Mouse (Mus musculus) Muller cell, postnatal 12 days (primary cell): ENCODE data around the gene Tmem87b.

ENCODE experiments used
- DNase-seq: peaks from one replicate; pipeline ENCODE4 v3.0.0-alpha.2; 2015; ENCODE audit errors: inconsistent ontology term

Tmem87b gene

GRCm38 (mm10) chr2:128887866-128888550 lies 70.1 kb downstream of the Tmem87b start:
- peak; percentile 50 for DNase-seq

GRCm38 (mm10) chr2:128890661-128891335 lies 72.9 kb downstream of the Tmem87b start:
- no peak for DNase-seq

GRCm38 (mm10) chr2:128892180-128892721 lies 74.3 kb downstream of the Tmem87b start:
- peak; percentile 35 for DNase-seq

DNA sequence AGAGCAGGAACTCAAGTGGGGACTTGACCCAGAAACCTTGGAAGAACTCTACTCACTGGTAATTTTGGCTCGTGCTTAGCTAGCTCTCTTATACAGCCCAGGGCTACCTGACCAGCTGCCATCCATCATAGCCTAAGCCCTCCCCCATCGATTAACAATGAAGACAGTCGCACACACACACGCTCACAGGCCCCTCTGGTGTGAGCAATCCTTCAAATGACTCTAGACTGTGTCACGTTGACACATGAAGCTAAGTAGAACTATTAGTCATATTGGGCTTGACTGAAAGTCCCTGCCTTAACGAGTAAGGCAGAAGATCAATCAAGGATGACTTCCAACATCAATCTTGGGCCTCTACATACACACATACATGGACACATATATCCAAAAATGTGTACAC lies 84.9 kb downstream of the Tmem87b start:
- no peak for DNase-seq

- peak; percentile 56 for DNase-seq
These were observed 85.7 kb downstream of the Tmem87b start for GRCm38 (mm10) chr2:128903661-128904060.
